Mouse (Mus musculus) heart, postnatal 0 days (tissue): ENCODE results near the gene Sult1a1. TPM values are rescaled to one million over a fixed set of nuclear protein-coding genes. Genes with fewer than 3 reads are reported as not detected.

Experiments used
- ATAC-seq: fragments of 200-750 bp; cut with Nextera tagmentation; 2 replicates; pipeline ENCODE4 v1.8.0; 2017; ENCODE audit warnings: low read depth, moderate number of reproducible peaks, moderate library complexity; ENCODE audit not compliant: insufficient read depth
- DNase-seq: peaks from one replicate; pipeline ENCODE4 v3.0.0-alpha.2; 2016; ENCODE audit warnings: low spot score
- H3K27ac ChIP-seq: fragments of 300-500 bp; sonication (generic); 2 replicates; pipeline ENCODE4 v1.5.1; 2014; ENCODE audit warnings: low read depth, mild to moderate bottlenecking
- H3K27me3 ChIP-seq: fragments of 300-500 bp; sonication (generic); 2 replicates; pipeline ENCODE4 v1.6.1; 2014; ENCODE audit warnings: low read length, mixed read lengths; ENCODE audit not compliant: control insufficient read depth, insufficient read depth
- H3K36me3 ChIP-seq: fragments of 300-500 bp; sonication (generic); replicated peaks from 2 replicates; pipeline ENCODE4 v1.6.1; 2014; ENCODE audit warnings: low read length, mixed read lengths; ENCODE audit not compliant: control insufficient read depth, insufficient read depth
- H3K4me1 ChIP-seq: fragments of 300-500 bp; sonication (generic); 2 replicates; pipeline ENCODE4 v1.6.1; 2014; ENCODE audit warnings: antibody characterized with exemption; ENCODE audit not compliant: control insufficient read depth, insufficient read depth
- H3K4me2 ChIP-seq: fragments of 300-500 bp; sonication (generic); 2 replicates; pipeline ENCODE4 v1.6.1; 2014; ENCODE audit warnings: low read depth, mild to moderate bottlenecking, low read length, moderate library complexity
- H3K4me3 ChIP-seq: fragments of 300-500 bp; sonication (generic); 2 replicates; pipeline ENCODE4 v1.5.1; 2014; ENCODE audit warnings: low read depth, low read length
- H3K9ac ChIP-seq: fragments of 300-500 bp; sonication (generic); replicated peaks from 2 replicates; pipeline ENCODE4 v1.6.1; 2014; ENCODE audit warnings: low read depth, low read length, mixed read lengths
- H3K9me3 ChIP-seq: fragments of 300-500 bp; sonication (generic); replicated peaks from 2 replicates; pipeline ENCODE4 v1.6.1; 2016; ENCODE audit warnings: low read length; ENCODE audit not compliant: control insufficient read depth
- CTCF ChIP-seq: IDR thresholded peaks from 2 replicates; pipeline ENCODE4 v1.5.1; 2016; ENCODE audit warnings: antibody characterized with exemption, control low read depth, low read depth
- EP300 ChIP-seq: IDR thresholded peaks from 2 replicates; pipeline ENCODE4 v1.6.1; 2016; ENCODE audit warnings: antibody characterized with exemption, low read depth
- WGBS: fragments of 180-500 bp; shearing (Covaris S2); extraction: QIAGEN DNeasy Blood & Tissue Kit; methylation state at CpG from one replicate; pipeline ENCODE4 v1.1.7; 2014; 5-methylcytosine and 5-hydroxymethylcytosine counted together
- polyA plus RNA-seq: library from polyadenylated mRNA; unstranded; fragments of >200 nt; fragmentation: Nextera tagmentation; extraction: Ambion mirVana; gene quantifications from 2 replicates; pipeline ENCODE4 v1.2.1, GENCODE M21; 2015
- total RNA-seq: library from RNA; depleted of rRNA; stranded (reverse); fragments of >200 nt; gene quantifications from 2 replicates; pipeline ENCODE4 v1.2.3, GENCODE M21; 2014; ENCODE audit warnings: low replicate concordance

Gene Sult1a1
- total and polyA plus RNA-seq, 2 experiments from 2014 or later = 24.8 to 64.2 TPM

GRCm38 (mm10) chr7:126715679-126716078 lies 39.4 kb upstream of the Sult1a1 start:
- Histone ChIP-seq H3K36me3 (no peaks in the 10 kb centered on the region), H3K4me1 (no peaks in the 10 kb centered on the region), H3K27ac (no peak overlapping the region), H3K4me3 (no peak overlapping the region), H3K9me3 (no peaks in the 10 kb centered on the region), H3K4me2 (no peak overlapping the region), H3K27me3 (no peaks in the 10 kb centered on the region), H3K9ac (no peak overlapping the region)
- DNase-seq (no peak), ATAC-seq (no peak)
- TF ChIP-seq CTCF = no peak
- no peak for TF ChIP-seq EP300
- 65% methylated on average over 4 of the region's 4 CpGs for WGBS

GRCm38 (mm10) chr7:126711910-126712309 lies 35.7 kb upstream of the Sult1a1 start:
- Histone ChIP-seq H3K9me3 (no peaks in the 10 kb centered on the region), H3K4me1 (no peaks in the 10 kb centered on the region), H3K36me3 (no peaks in the 10 kb centered on the region), H3K27me3 (no peaks in the 10 kb centered on the region; the same call in 1 of the 2 replicates), H3K9ac (no peak overlapping the region), H3K4me2 (no peak overlapping the region), H3K4me3 (no peak overlapping the region), H3K27ac (no peak overlapping the region)
- WGBS = 63% methylated on average over 3 of the region's 3 CpGs
- DNase-seq (no peak), ATAC-seq (no peak)
- TF ChIP-seq EP300 (no peak), CTCF (no peak)

- Histone ChIP-seq H3K27ac (no peak overlapping the region), H3K4me3 (no peak overlapping the region), H3K9ac (no peak overlapping the region), H3K27me3 (peaks cover 2% of the 10 kb centered on the region; the same call in 1 of the 2 replicates), H3K36me3 (no peaks in the 10 kb centered on the region), H3K4me1 (no peaks in the 10 kb centered on the region), H3K9me3 (no peaks in the 10 kb centered on the region), H3K4me2 (no peak overlapping the region)
- TF ChIP-seq CTCF (no peak), EP300 (no peak)
- DNase-seq (no peak), ATAC-seq (no peak)
- 55% methylated on average over 4 of the region's 4 CpGs for WGBS
Measured at GRCm38 (mm10) chr7:126710266-126710665, 34.0 kb upstream of the Sult1a1 start.

- ATAC-seq = no peak
- WGBS = 77% methylated on average over 10 of the region's 10 CpGs
Measured at GRCm38 (mm10) chr7:126708175-126708952, 32.1 kb upstream of the Sult1a1 start.

GRCm38 (mm10) chr7:126707442-126708174 lies 31.4 kb upstream of the Sult1a1 start, which contains the start of gene Coro1a:
Gene Coro1a, minus strand, starts transcription at chr7:126707787.
- Histone ChIP-seq H3K27ac (no peak within 1 kb of the TSS), H3K36me3 (no peaks in the 10 kb centered on the region), H3K9ac (no peak within 1 kb of the TSS), H3K27me3 (peaks cover 27% of the 10 kb centered on the region), H3K4me2 (no peak within 1 kb of the TSS), H3K9me3 (no peaks in the 10 kb centered on the region), H3K4me3 (no peak within 1 kb of the TSS), H3K4me1 (peaks cover 9% of the 10 kb centered on the region; the same call in 1 of the 2 replicates)
- WGBS = 78% methylated on average over 19 of the region's 19 CpGs
- ATAC-seq = no peak
- TF ChIP-seq EP300 = no peak
- no peak for TF ChIP-seq CTCF
- no peak for DNase-seq

More at GRCm38 (mm10) chr7:126708175-126708952, 32.1 kb upstream of the Sult1a1 start:
- peaks cover 9% of the 10 kb centered on the region; the same call in 1 of the 2 replicates for H3K4me1 ChIP-seq
- no peak for DNase-seq
- H3K27me3 ChIP-seq = peaks cover 20% of the 10 kb centered on the region
- no peak overlapping the region for H3K9ac ChIP-seq
- H3K9me3 ChIP-seq = no peaks in the 10 kb centered on the region
- no peak overlapping the region for H3K4me2 ChIP-seq
- TF ChIP-seq CTCF = no peak
- TF ChIP-seq EP300 = no peak
- no peaks in the 10 kb centered on the region for H3K36me3 ChIP-seq
- no peak overlapping the region for H3K4me3 ChIP-seq
- H3K27ac ChIP-seq = no peak overlapping the region
